ENCODE assay signal across 17 mouse cellular contexts in the genomic region with DNA sequence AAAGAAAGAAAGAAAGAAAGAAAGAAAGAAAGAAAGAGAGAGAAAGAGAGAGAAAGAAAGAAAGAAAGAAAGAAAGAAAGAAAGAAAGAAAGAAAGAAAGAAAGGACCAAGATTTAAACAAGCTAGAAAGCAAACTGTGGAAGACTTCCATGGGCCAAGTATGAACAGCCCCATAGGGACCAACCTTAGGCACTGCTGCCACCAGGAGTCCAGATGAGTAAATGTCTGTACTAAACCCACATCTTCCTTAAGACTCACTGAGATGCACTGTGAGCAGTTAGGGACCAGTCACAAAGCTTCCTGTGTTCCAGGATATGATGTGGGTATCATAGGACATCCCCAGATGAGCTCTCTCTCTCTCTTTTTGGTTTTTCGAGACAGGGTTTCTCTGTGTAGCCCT. TPM values are rescaled to one million over a fixed set of nuclear protein-coding genes. Genes with fewer than 3 reads are reported as not detected.
DNase-seq lines count a peak whose midpoint lies in the region; ATAC-seq and TF ChIP-seq lines count a peak whose summit lies in the region.
"Not testable (repeated sequence)": the region's sequence is repeated elsewhere in the genome, so short reads cannot be mapped to it uniquely, and the experiment has no call there.
"Had no signal": no experiment of that assay in that cellular context is flagged by ENCODE, and none has a peak within 500 bp of the region (broad histone marks: within the 10 kb centered on the region; RNA-seq: fewer than 3 reads in every experiment).

No protein-coding gene starts in this region.

- 67% methylated on average over 1 of the region's 1 CpGs for WGBS in lung, embryonic 14.5 days

- not testable (repeated sequence) for H3K27ac ChIP-seq in lung, embryonic 14.5 days (ENCODE audit: low read depth)

- not testable (repeated sequence) for H3K4me1 ChIP-seq in lung, embryonic 14.5 days (ENCODE audit: insufficient read depth)

- peak; percentile 31; the same call in 1 of the 2 replicates for TF ChIP-seq CTCF in lung, embryonic 14.5 days (IDR thresholded peaks at IDR 0.05; ENCODE audit: low read depth)

- DNase-seq in A20 (ENCODE audit: low read depth, low spot score) (peak; percentile 54), NIH3T3 (ENCODE audit: low read depth) (peak; percentile 68)
- DNase-seq in adrenal gland, postnatal 25 days, result peak; percentile 22
- peak; percentile 49 for DNase-seq in induced T-regulatory cell, adult 2 months (ENCODE audit: low read depth)
- DNase-seq in layer of hippocampus, adult 11-12 months (ENCODE audit: low spot score), result peak; percentile 27
- peak; percentile 31 for DNase-seq in lung, embryonic 14.5 days
- DNase-seq in retina, postnatal 7 days (ENCODE audit: low read depth, low spot score), result peak; percentile 43

- not testable (repeated sequence) for H3K4me2 ChIP-seq in lung, embryonic 14.5 days

- H3K4me3 ChIP-seq in lung, embryonic 14.5 days (ENCODE audit: low read depth, low read length), result not testable (repeated sequence)

- not testable (repeated sequence) for H3K36me3 ChIP-seq in lung, embryonic 14.5 days (ENCODE audit: insufficient read depth)

- H3K9me3 ChIP-seq in lung, embryonic 14.5 days (ENCODE audit: low read depth, low read length), result not testable (repeated sequence)

- not testable (repeated sequence) for H3K9ac ChIP-seq in lung, embryonic 14.5 days

- ATAC-seq in erythroblast, adult 5-6 weeks (replicated peaks; ENCODE audit: low FRiP score, poor library complexity, severe bottlenecking), result 0 out of 2 replicates have a peak, but pooled peaks have one; percentile 46
- not testable (repeated sequence) for ATAC-seq in lung, embryonic 14.5 days (ENCODE audit: insufficient read depth)

- not testable (repeated sequence) for H3K27me3 ChIP-seq in lung, embryonic 14.5 days (ENCODE audit: insufficient read depth, low read length)

RNA-seq across cellular contexts. Expression of gene Tnfrsf17, which starts 15.9 kb away (rescaled TPM):
- total RNA-seq in adrenal gland, postnatal 25 days (2021), result not detected in 2 replicates
- not detected in 2 replicates for total RNA-seq in erythroblast, adult 5-6 weeks (2015; ENCODE audit: low replicate concordance)
- total RNA-seq in erythroblast, adult 5-6 weeks (2017; ENCODE audit: low replicate concordance), result not detected in 2 replicates
- polyA plus RNA-seq in lung, embryonic 14.5 days (2014; fragmentation: Nextera tagmentation; extraction: Ambion mirVana), result not detected in 2 replicates
- total RNA-seq: gastrocnemius, postnatal 25 days; left cerebral cortex, postnatal 25 days had no signal
- polyA plus RNA-seq: C2C12; embryonic facial prominence, embryonic 12.5 days; forebrain, embryonic 15.5 days; heart, embryonic 14.5 days; lung, embryonic 15.5 days; midbrain, embryonic 12.5 days; neural tube, embryonic 11.5 days had no signal

RNA-seq across cellular contexts. Expression of gene Snx29, which starts 25.0 kb away (rescaled TPM):
- 16.1 and 20.7 TPM in 2 replicates for total RNA-seq in adrenal gland, postnatal 25 days (2021)
- total RNA-seq in erythroblast, adult 5-6 weeks (2015; ENCODE audit: low replicate concordance), result 6.7 and 9.0 TPM in 2 replicates
- 6.2 and 11.2 TPM in 2 replicates for total RNA-seq in erythroblast, adult 5-6 weeks (2017; ENCODE audit: low replicate concordance)
- 10.3 and 10.8 TPM in 2 replicates for polyA plus RNA-seq in lung, embryonic 14.5 days (2014; fragmentation: Nextera tagmentation; extraction: Ambion mirVana)

RNA-seq across cellular contexts. Expression of gene Gspt1, which starts 43.6 kb away (rescaled TPM):
- total RNA-seq in adrenal gland, postnatal 25 days (2021), result 131 and 177 TPM in 2 replicates
- total RNA-seq in erythroblast, adult 5-6 weeks (2015; ENCODE audit: low replicate concordance), result 112 and 165 TPM in 2 replicates
- 24.0 and 28.8 TPM in 2 replicates for total RNA-seq in erythroblast, adult 5-6 weeks (2017; ENCODE audit: low replicate concordance)
- polyA plus RNA-seq in lung, embryonic 14.5 days (2014; fragmentation: Nextera tagmentation; extraction: Ambion mirVana), result 105 and 115 TPM in 2 replicates
